Mouse (Mus musculus): ENCODE results near the gene Lrp6. TPM values are rescaled to one million over a fixed set of nuclear protein-coding genes. Genes with fewer than 3 reads are reported as not detected.

Lrp6 gene
- polyA plus RNA-seq, 1 experiment from 2014 or later = 20.6 TPM

GRCm38 (mm10) chr6:134436955-134437354 is 129.8 kb downstream of the Lrp6 start:
- no peak for ATAC-seq (replicated peaks; ENCODE audit: insufficient number of reproducible peaks, low FRiP score, low TSS enrichment)
- Histone ChIP-seq H3K36me3 (ENCODE audit: control insufficient read depth, insufficient read depth, low read length) (no peaks in the 10 kb centered on the region), H3K9ac (ENCODE audit: low read depth, low read length) (no peak overlapping the region), H3K9me3 (replicated peaks; ENCODE audit: control insufficient read depth, low read length) (no peaks in the 10 kb centered on the region), H3K4me3 (ENCODE audit: low read depth, low read length) (no peak overlapping the region), H3K27me3 (ENCODE audit: control insufficient read depth, insufficient read depth, low read length) (no peaks in the 10 kb centered on the region), H3K27ac (ENCODE audit: low read depth, low read length) (no peak overlapping the region), H3K4me2 (no peak overlapping the region), H3K4me1 (ENCODE audit: control insufficient read depth, insufficient read depth, low read length) (peaks cover 4% of the 10 kb centered on the region; the same call in 1 of the 2 replicates)
- WGBS (ENCODE audit: insufficient replicate concordance) = 61% methylated on average over 5 of the region's 5 CpGs

GRCm38 (mm10) chr6:134434866-134435390 is 131.8 kb downstream of the Lrp6 start:
- 61% methylated on average over 9 of the region's 9 CpGs for WGBS (ENCODE audit: insufficient replicate concordance)
- ATAC-seq (replicated peaks; ENCODE audit: insufficient number of reproducible peaks, low FRiP score, low TSS enrichment) = no peak
- no peak overlapping the region for H3K9ac ChIP-seq (ENCODE audit: low read depth, low read length)
- no peak overlapping the region for H3K27ac ChIP-seq (ENCODE audit: low read depth, low read length)
- peaks cover 2% of the 10 kb centered on the region; the same call in 1 of the 2 replicates for H3K4me1 ChIP-seq (ENCODE audit: control insufficient read depth, insufficient read depth, low read length)
- no peak overlapping the region for H3K4me3 ChIP-seq (ENCODE audit: low read depth, low read length)
- no peak overlapping the region for H3K4me2 ChIP-seq
- no peaks in the 10 kb centered on the region for H3K9me3 ChIP-seq (replicated peaks; ENCODE audit: control insufficient read depth, low read length)
- no peaks in the 10 kb centered on the region for H3K27me3 ChIP-seq (ENCODE audit: control insufficient read depth, insufficient read depth, low read length)
- H3K36me3 ChIP-seq (ENCODE audit: control insufficient read depth, insufficient read depth, low read length) = no peaks in the 10 kb centered on the region

- no peak overlapping the region for H3K4me3 ChIP-seq (ENCODE audit: low read depth, low read length)
- WGBS (ENCODE audit: insufficient replicate concordance) = 79% methylated on average over 6 of the region's 6 CpGs
- H3K9me3 ChIP-seq (replicated peaks; ENCODE audit: control insufficient read depth, low read length) = no peaks in the 10 kb centered on the region
- no peak overlapping the region for H3K4me2 ChIP-seq
- H3K9ac ChIP-seq (ENCODE audit: low read depth, low read length) = no peak overlapping the region
- ATAC-seq (replicated peaks; ENCODE audit: insufficient number of reproducible peaks, low FRiP score, low TSS enrichment) = no peak
- H3K27ac ChIP-seq (ENCODE audit: low read depth, low read length) = no peak overlapping the region
- H3K36me3 ChIP-seq (ENCODE audit: control insufficient read depth, insufficient read depth, low read length) = no peaks in the 10 kb centered on the region
- H3K27me3 ChIP-seq (ENCODE audit: control insufficient read depth, insufficient read depth, low read length) = no peaks in the 10 kb centered on the region
- H3K4me1 ChIP-seq (ENCODE audit: control insufficient read depth, insufficient read depth, low read length) = no peaks in the 10 kb centered on the region
These were observed 132.7 kb downstream of the Lrp6 start for GRCm38 (mm10) chr6:134434044-134434443.

- Histone ChIP-seq H3K27ac (ENCODE audit: low read depth, low read length) (no peak overlapping the region), H3K4me3 (ENCODE audit: low read depth, low read length) (no peak overlapping the region), H3K4me2 (no peak overlapping the region), H3K36me3 (ENCODE audit: control insufficient read depth, insufficient read depth, low read length) (no peaks in the 10 kb centered on the region), H3K9me3 (replicated peaks; ENCODE audit: control insufficient read depth, low read length) (no peaks in the 10 kb centered on the region), H3K4me1 (ENCODE audit: control insufficient read depth, insufficient read depth, low read length) (no peaks in the 10 kb centered on the region), H3K9ac (ENCODE audit: low read depth, low read length) (no peak overlapping the region), H3K27me3 (ENCODE audit: control insufficient read depth, insufficient read depth, low read length) (no peaks in the 10 kb centered on the region)
- 73% methylated on average over 3 of the region's 3 CpGs for WGBS (ENCODE audit: insufficient replicate concordance)
- no peak for ATAC-seq (replicated peaks; ENCODE audit: insufficient number of reproducible peaks, low FRiP score, low TSS enrichment)
These were observed 133.5 kb downstream of the Lrp6 start for GRCm38 (mm10) chr6:134433281-134433680.

- no peaks in the 10 kb centered on the region for H3K36me3 ChIP-seq (ENCODE audit: control insufficient read depth, insufficient read depth, low read length)
- no peak overlapping the region for H3K4me3 ChIP-seq (ENCODE audit: low read depth, low read length)
- no peak overlapping the region for H3K9ac ChIP-seq (ENCODE audit: low read depth, low read length)
- H3K27me3 ChIP-seq (ENCODE audit: control insufficient read depth, insufficient read depth, low read length) = no peaks in the 10 kb centered on the region
- no peaks in the 10 kb centered on the region for H3K9me3 ChIP-seq (replicated peaks; ENCODE audit: control insufficient read depth, low read length)
- no peak for ATAC-seq (replicated peaks; ENCODE audit: insufficient number of reproducible peaks, low FRiP score, low TSS enrichment)
- WGBS (ENCODE audit: insufficient replicate concordance) = 65% methylated on average over 4 of the region's 4 CpGs
- no peak overlapping the region for H3K27ac ChIP-seq (ENCODE audit: low read depth, low read length)
- H3K4me2 ChIP-seq = no peak overlapping the region
- H3K4me1 ChIP-seq (ENCODE audit: control insufficient read depth, insufficient read depth, low read length) = no peaks in the 10 kb centered on the region
These were observed 135.2 kb downstream of the Lrp6 start for GRCm38 (mm10) chr6:134431583-134431982.

GRCm38 (mm10) chr6:134430161-134430799 is 136.5 kb downstream of the Lrp6 start:
- H3K4me1 ChIP-seq (ENCODE audit: control insufficient read depth, insufficient read depth, low read length) = no peaks in the 10 kb centered on the region
- no peak for ATAC-seq (replicated peaks; ENCODE audit: insufficient number of reproducible peaks, low FRiP score, low TSS enrichment)
- 75% methylated on average over 9 of the region's 9 CpGs for WGBS (ENCODE audit: insufficient replicate concordance)
- H3K36me3 ChIP-seq (ENCODE audit: control insufficient read depth, insufficient read depth, low read length) = no peaks in the 10 kb centered on the region
- no peaks in the 10 kb centered on the region for H3K9me3 ChIP-seq (replicated peaks; ENCODE audit: control insufficient read depth, low read length)
- no peaks in the 10 kb centered on the region for H3K27me3 ChIP-seq (ENCODE audit: control insufficient read depth, insufficient read depth, low read length)
- no peak overlapping the region for H3K27ac ChIP-seq (ENCODE audit: low read depth, low read length)
- H3K4me2 ChIP-seq = no peak overlapping the region
- H3K4me3 ChIP-seq (ENCODE audit: low read depth, low read length) = no peak overlapping the region
- no peak overlapping the region for H3K9ac ChIP-seq (ENCODE audit: low read depth, low read length)

GRCm38 (mm10) chr6:134428455-134428854 is 138.3 kb downstream of the Lrp6 start:
- H3K4me1 ChIP-seq (ENCODE audit: control insufficient read depth, insufficient read depth, low read length) = no peaks in the 10 kb centered on the region
- no peak overlapping the region for H3K4me2 ChIP-seq
- no peaks in the 10 kb centered on the region for H3K36me3 ChIP-seq (ENCODE audit: control insufficient read depth, insufficient read depth, low read length)
- no peak overlapping the region for H3K4me3 ChIP-seq (ENCODE audit: low read depth, low read length)
- no peak overlapping the region for H3K9ac ChIP-seq (ENCODE audit: low read depth, low read length)
- no peaks in the 10 kb centered on the region for H3K27me3 ChIP-seq (ENCODE audit: control insufficient read depth, insufficient read depth, low read length)
- WGBS (ENCODE audit: insufficient replicate concordance) = 65% methylated on average over 5 of the region's 5 CpGs
- no peaks in the 10 kb centered on the region for H3K9me3 ChIP-seq (replicated peaks; ENCODE audit: control insufficient read depth, low read length)
- ATAC-seq (replicated peaks; ENCODE audit: insufficient number of reproducible peaks, low FRiP score, low TSS enrichment) = no peak
- no peak overlapping the region for H3K27ac ChIP-seq (ENCODE audit: low read depth, low read length)

- no peak overlapping the region for H3K4me2 ChIP-seq
These were observed 139.6 kb downstream of the Lrp6 start for GRCm38 (mm10) chr6:134427165-134427564.

GRCm38 (mm10) chr6:134425216-134425717 is 141.5 kb downstream of the Lrp6 start:
- H3K27me3 ChIP-seq (ENCODE audit: control insufficient read depth, insufficient read depth, low read length) = no peaks in the 10 kb centered on the region
- no peak overlapping the region for H3K27ac ChIP-seq (ENCODE audit: low read depth, low read length)
- H3K36me3 ChIP-seq (ENCODE audit: control insufficient read depth, insufficient read depth, low read length) = no peaks in the 10 kb centered on the region
- WGBS (ENCODE audit: insufficient replicate concordance) = 28% methylated on average over 11 of the region's 11 CpGs
- H3K9me3 ChIP-seq (replicated peaks; ENCODE audit: control insufficient read depth, low read length) = no peaks in the 10 kb centered on the region
- H3K9ac ChIP-seq (ENCODE audit: low read depth, low read length) = no peak overlapping the region
- no peak; the same call in 1 of the 2 replicates for ATAC-seq (replicated peaks; ENCODE audit: insufficient number of reproducible peaks, low FRiP score, low TSS enrichment)
- H3K4me1 ChIP-seq (ENCODE audit: control insufficient read depth, insufficient read depth, low read length) = no peaks in the 10 kb centered on the region
- peak overlapping the region; percentile 43; the same call in 1 of the 2 replicates for H3K4me2 ChIP-seq
- H3K4me3 ChIP-seq (ENCODE audit: low read depth, low read length) = no peak overlapping the region

More at GRCm38 (mm10) chr6:134427165-134427564, 139.6 kb downstream of the Lrp6 start:
- no peak for ATAC-seq (replicated peaks; ENCODE audit: insufficient number of reproducible peaks, low FRiP score, low TSS enrichment)
- H3K4me1 ChIP-seq (ENCODE audit: control insufficient read depth, insufficient read depth, low read length) = no peaks in the 10 kb centered on the region
- WGBS (ENCODE audit: insufficient replicate concordance) = 71% methylated on average over 3 of the region's 3 CpGs
- H3K9ac ChIP-seq (ENCODE audit: low read depth, low read length) = no peak overlapping the region
- no peaks in the 10 kb centered on the region for H3K9me3 ChIP-seq (replicated peaks; ENCODE audit: control insufficient read depth, low read length)
- H3K27me3 ChIP-seq (ENCODE audit: control insufficient read depth, insufficient read depth, low read length) = no peaks in the 10 kb centered on the region
- no peaks in the 10 kb centered on the region for H3K36me3 ChIP-seq (ENCODE audit: control insufficient read depth, insufficient read depth, low read length)
- no peak overlapping the region for H3K27ac ChIP-seq (ENCODE audit: low read depth, low read length)
- H3K4me3 ChIP-seq (ENCODE audit: low read depth, low read length) = no peak overlapping the region

Data from heart, embryonic 11.5 days (tissue).